Mouse (Mus musculus): ENCODE results near the gene Pcif1.

Pcif1 gene

DNA sequence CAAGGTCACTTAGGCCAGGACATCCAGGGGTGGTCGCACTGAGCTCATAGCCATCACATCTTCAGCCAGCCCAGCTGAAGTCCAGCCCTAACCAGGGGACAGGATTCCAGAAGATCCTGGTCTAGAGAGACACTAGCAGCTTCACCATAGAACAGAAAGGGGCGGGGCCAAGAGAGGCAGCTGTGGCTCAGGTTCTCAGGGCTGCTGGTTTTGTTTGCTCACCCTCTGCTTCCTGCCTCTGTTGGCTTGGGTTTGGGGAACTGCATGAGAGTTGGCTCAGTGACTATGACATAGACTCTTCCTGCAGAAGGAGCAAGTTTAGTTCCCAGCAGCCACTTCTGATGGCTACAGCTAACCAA, 34.3 kb downstream of the Pcif1 start:
- ATAC-seq (ENCODE audit: insufficient number of reproducible peaks, low FRiP score, low TSS enrichment), result no peak

GRCm38 (mm10) chr2:164916820-164917219, 37.7 kb downstream of the Pcif1 start:
- ATAC-seq (ENCODE audit: insufficient number of reproducible peaks, low FRiP score, low TSS enrichment), result no peak

DNA sequence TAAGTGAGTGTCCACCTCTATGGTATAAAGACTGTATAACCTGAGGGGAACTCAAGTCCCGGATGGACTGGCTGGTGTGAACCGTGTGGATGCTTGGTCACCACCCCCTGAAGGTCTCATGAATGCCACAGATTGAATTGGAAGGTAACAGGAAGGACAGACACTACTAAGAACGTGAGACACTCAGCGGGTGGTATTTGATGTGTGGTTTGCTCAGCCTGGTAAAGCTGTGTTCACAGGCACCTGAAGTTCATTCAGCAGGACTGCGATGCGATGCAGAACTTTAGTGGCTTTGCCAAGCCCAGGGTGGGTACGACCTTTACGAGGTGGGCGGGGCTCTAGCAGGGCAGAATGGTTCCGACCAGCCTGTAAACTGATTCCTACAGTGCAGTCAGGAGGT, 38.3 kb downstream of the Pcif1 start:
- no peak for ATAC-seq (ENCODE audit: insufficient number of reproducible peaks, low FRiP score, low TSS enrichment)

DNA sequence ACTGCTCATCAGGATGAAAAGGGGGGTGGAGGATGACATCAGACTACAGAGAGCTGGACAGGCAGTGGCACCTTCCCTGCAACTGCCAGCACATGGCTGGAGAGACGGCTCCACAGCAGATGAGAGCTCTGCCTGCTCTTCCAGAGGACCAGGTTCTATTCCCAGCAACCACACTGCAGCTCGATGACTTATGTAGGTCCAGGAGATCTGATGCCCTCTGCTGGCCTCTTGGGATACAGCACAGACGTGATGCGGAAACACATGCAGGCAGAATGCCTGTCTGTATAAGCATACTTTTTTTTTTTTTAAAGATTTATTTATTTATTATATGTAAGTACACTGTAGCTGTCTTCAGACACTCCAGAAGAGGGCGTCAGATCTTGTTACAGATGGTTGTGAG, 39.2 kb downstream of the Pcif1 start:
- no peak for ATAC-seq (ENCODE audit: insufficient number of reproducible peaks, low FRiP score, low TSS enrichment)

GRCm38 (mm10) chr2:164921984-164922383, 42.9 kb downstream of the Pcif1 start:
- ATAC-seq (ENCODE audit: insufficient number of reproducible peaks, low FRiP score, low TSS enrichment), result no peak

DNA sequence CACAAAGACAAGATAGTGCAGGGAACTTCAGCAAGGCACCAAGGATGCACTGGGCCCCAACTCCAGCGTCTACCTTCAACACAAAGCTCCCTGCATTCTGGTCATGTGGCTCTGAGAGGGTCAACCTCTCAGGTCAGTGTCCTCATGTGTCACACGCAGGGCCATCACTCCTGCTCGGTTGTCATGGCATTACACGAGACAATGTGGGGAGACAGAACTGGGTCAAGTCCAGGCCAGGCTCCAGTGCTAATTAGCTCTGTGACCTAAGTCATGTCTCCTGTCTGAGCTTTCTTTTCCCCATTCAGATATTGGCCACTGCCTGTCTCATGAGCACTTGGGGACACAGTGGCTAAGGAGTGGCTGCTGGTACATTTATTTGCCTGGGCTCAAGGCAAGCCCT, 44.2 kb downstream of the Pcif1 start:
- no peak for ATAC-seq (ENCODE audit: insufficient number of reproducible peaks, low FRiP score, low TSS enrichment)

- peak; percentile 75; the same call in 1 of the 2 replicates for ATAC-seq (ENCODE audit: insufficient number of reproducible peaks, low FRiP score, low TSS enrichment)
Measured at GRCm38 (mm10) chr2:164924100-164924857, 45.2 kb downstream of the Pcif1 start.

GRCm38 (mm10) chr2:164930706-164931581, 51.8 kb downstream of the Pcif1 start:
- no peak for ATAC-seq (ENCODE audit: insufficient number of reproducible peaks, low FRiP score, low TSS enrichment)

DNA sequence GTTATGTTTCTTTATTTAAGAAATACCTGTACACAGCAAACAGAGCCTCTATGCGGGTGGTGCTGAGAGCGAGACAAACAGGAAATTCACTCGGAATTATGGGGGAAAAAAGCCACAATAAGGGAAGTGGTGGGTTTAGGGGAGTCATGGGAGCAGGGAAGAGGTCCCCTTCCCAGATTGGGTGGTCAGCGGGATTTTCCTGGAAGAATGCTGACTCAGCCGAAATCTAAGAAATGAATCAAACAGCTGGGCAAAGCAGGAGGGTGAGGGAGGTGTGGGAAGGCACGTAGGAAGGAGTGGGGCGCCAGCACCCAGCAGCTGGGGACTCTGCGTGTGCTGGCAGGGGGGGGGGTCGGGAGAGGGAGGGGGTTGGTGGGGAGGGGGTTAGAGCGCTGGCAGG, 54.4 kb downstream of the Pcif1 start:
- no peak for ATAC-seq (ENCODE audit: insufficient number of reproducible peaks, low FRiP score, low TSS enrichment)

DNA sequence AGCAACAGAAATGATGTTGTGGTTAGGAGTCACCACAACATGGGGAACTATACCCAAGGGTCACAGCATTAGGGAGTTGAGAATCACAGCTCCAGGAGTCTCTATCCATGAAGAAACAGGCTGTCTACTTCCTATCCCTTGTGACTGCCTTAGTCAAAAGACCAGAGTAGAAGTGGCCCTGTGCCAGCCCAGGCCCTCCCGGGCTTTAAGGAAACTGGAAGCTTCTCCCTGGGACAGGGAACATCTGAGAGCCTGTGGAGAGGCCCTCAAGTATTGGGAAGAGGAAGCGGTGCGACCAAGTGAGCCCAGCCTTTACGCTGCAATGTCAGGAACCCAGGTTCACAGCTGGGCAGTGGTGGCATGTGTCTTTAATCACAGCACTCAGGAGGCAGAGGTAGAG, 56.9 kb downstream of the Pcif1 start:
- ATAC-seq (ENCODE audit: insufficient number of reproducible peaks, low FRiP score, low TSS enrichment), result no peak

DNA sequence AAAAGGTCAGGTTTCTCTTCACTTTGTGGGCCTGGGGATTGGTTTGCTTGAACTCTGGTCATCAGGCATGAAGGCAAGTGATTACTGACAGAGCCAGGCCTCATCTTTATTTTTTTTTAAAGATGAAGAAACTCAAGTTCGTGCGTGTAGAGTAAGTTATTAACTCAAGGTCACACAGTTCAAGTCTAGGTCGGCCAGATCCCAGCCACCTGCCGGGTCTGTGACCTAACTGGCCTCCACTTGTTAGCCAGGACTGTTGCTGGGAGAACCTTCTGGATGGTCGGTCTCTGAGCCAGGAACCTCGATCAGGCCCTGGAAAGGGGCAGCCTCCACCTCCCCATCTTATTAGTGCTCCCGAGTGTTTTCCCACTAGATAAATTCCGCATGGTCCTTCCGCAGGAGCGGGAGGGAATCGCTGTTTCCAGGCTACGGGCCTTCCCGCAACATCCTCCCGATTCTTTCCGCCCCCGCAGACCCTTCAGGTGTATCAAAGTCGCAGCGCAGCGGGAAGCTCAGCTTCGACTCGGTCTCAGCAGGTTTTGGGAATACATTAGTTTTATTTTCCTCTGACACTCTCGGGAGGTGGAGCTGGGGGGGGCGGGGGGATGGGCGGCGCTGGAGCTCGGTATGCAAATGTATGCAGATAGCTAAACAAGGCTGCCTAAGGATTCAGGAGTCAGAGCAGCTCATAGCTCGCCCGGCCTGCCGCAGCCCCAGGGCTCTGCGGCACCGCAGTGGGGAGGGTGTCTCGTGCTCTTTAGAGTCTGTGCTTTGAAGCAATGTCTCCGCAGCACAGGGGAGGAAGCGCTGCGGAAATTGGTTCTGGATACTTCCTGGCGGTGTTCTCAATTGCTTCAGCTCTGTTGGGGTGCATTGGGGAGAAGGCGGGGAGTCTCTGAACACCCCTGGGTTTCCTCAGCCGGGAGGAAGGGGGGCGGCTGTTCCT, 59.3 kb downstream of the Pcif1 start:
- peak; percentile 84 for ATAC-seq (ENCODE audit: insufficient number of reproducible peaks, low FRiP score, low TSS enrichment)

DNA sequence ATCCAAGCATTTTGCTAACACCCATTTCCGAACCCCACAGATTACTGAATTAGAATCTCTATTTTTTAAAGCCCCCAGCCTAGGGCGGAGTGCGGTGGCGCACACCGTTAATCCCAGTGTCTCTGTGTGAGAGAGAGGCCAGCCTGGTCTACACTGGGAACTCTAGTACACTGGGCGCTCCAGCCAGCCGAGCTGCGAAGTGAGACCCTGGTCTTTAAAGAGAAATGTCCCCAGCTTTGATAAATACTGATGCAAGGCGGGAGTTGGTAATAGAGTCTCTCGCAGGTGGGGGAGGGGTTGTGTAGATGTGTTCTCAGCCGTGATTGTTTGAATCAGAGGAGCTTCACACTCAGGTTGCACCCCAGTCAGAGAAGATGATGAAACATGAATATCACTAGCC, 60.0 kb downstream of the Pcif1 start:
- ATAC-seq (ENCODE audit: insufficient number of reproducible peaks, low FRiP score, low TSS enrichment), result no peak

DNA sequence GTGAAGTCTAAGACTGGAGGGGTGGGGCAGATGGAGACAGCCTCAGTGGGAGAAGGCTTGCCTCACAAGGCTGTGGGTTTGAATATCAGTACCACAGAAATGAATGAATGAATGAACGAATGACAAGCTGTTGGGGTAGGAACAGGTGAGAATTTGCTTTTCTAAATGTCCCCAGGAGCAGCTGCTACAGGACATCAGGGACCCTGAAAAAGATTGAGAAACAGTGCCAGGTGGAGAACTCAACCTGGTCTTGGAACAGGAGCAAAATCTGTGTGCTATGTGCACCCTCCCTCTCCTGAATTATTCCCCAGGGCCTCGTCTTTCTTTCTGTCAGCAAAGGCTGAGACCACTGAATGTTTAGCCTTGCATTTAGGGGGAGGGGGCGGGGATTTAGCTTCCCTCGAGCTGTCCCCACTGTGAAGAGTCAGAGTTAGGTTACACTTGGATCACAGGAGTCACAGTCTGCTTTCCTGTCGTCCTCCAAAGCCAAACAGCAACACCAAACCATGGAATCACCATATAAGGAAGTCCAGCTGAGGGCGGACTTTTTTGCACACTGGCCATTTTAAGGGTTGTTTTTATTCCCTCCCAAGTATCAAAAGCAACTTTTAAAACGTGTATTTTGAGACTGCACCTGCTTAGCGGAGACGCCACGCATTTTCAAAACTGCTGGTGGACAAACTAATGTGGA, 61.2 kb downstream of the Pcif1 start, which contains the start of gene Mmp9:
Gene Mmp9 (plus strand): TSS at position 641 of the 691 bp plus-strand sequence.
- ATAC-seq (ENCODE audit: insufficient number of reproducible peaks, low FRiP score, low TSS enrichment), result no peak

- ATAC-seq (ENCODE audit: insufficient number of reproducible peaks, low FRiP score, low TSS enrichment), result no peak
Measured at GRCm38 (mm10) chr2:164942692-164943290, 63.7 kb downstream of the Pcif1 start.
